Mouse (Mus musculus): ENCODE results near the gene Cemip2. TPM values are rescaled to one million over a fixed set of nuclear protein-coding genes. Genes with fewer than 3 reads are reported as not detected.

The Cemip2 gene
- polyA plus RNA-seq (2014; fragmentation: Nextera tagmentation; extraction: Ambion mirVana): 51.6 and 52.2 TPM in 2 replicates

- Histone ChIP-seq H3K9ac (replicated peaks; ENCODE audit: low read length) (peak within 1 kb of the TSS; percentile 81), H3K4me1 (ENCODE audit: control insufficient read depth, insufficient read depth, low read length) (peaks cover 8% of the 10 kb centered on the region; the same call in 1 of the 2 replicates), H3K36me3 (replicated peaks; ENCODE audit: control insufficient read depth, insufficient read depth, low read depth, low read length) (no peaks in the 10 kb centered on the region), H3K9me3 (replicated peaks; ENCODE audit: control insufficient read depth, low read length) (no peaks in the 10 kb centered on the region), H3K4me2 (ENCODE audit: low read depth, low read length) (peak within 1 kb of the TSS; percentile 72), H3K27me3 (ENCODE audit: control insufficient read depth, insufficient read depth, low read length) (no peaks in the 10 kb centered on the region), H3K4me3 (ENCODE audit: low read depth, low read length) (peak within 1 kb of the TSS; percentile 76), H3K27ac (replicated peaks; ENCODE audit: low read depth, low read length) (peak within 1 kb of the TSS; percentile 88)
- ATAC-seq (replicated peaks; ENCODE audit: insufficient number of reproducible peaks, low FRiP score, low TSS enrichment, low read depth) (peak; percentile 96), DNase-seq (ENCODE audit: low spot score) (peak; percentile 96)
- WGBS: under 1% methylated on average over 60 of the region's 75 CpGs
Observed at GRCm38 (mm10) chr19:21778147-21778917, at the start of gene Cemip2. Gene Cemip2, plus strand, starts transcription at chr19:21778342.

DNA sequence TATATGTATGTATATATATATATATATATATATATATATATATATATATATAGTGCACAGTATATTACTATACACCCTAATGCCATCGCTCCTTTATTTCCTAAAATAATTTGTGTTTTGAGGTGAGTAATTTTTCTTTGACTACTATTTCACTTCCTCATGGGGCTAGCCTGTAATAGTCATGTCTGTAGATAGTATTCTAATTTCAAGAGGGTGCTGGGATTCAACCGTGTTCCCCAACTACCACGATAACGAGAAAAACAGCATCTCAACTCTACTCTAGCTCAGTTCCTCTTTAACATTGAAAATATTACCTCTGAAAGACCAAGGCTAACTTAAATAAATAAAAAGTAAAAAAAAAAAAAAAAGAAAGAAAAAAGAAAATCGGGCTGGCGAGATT, 49.8 kb upstream of the Cemip2 start:
- WGBS: 93% methylated on average over 6 of the region's 6 CpGs
- DNase-seq (ENCODE audit: low spot score): no peak
- Histone ChIP-seq H3K9me3 (replicated peaks; ENCODE audit: control insufficient read depth, low read length) (no peaks in the 10 kb centered on the region), H3K4me2 (ENCODE audit: low read depth, low read length) (no peak overlapping the region), H3K4me3 (ENCODE audit: low read depth, low read length) (no peak overlapping the region), H3K27me3 (ENCODE audit: control insufficient read depth, insufficient read depth, low read length) (no peaks in the 10 kb centered on the region), H3K9ac (replicated peaks; ENCODE audit: low read length) (no peak overlapping the region), H3K36me3 (replicated peaks; ENCODE audit: control insufficient read depth, insufficient read depth, low read depth, low read length) (no peaks in the 10 kb centered on the region), H3K27ac (replicated peaks; ENCODE audit: low read depth, low read length) (no peak overlapping the region), H3K4me1 (ENCODE audit: control insufficient read depth, insufficient read depth, low read length) (no peaks in the 10 kb centered on the region)
- no peak for ATAC-seq (replicated peaks; ENCODE audit: insufficient number of reproducible peaks, low FRiP score, low TSS enrichment, low read depth)

DNA sequence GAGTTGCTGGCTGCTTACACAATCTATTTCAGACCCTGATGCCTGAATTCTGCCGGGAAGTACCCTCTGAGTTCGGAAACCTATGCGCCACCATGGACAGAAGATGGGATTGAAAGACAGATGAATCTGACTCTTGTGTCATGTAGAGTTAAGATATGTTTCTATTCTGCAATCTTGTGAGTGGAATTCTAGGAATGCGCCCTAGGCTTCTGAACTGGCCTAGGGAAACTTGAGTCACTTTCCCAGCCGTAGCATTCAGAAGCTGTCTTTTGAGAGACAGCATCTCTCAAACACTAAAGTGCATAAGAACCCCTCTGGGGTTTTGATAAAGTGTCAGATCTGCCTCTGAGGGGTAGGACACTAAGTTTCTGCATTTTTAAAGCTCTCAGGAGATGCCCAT, 46.3 kb upstream of the Cemip2 start:
- Histone ChIP-seq H3K4me2 (ENCODE audit: low read depth, low read length) (no peak overlapping the region), H3K27me3 (ENCODE audit: control insufficient read depth, insufficient read depth, low read length) (no peaks in the 10 kb centered on the region), H3K9ac (replicated peaks; ENCODE audit: low read length) (no peak overlapping the region), H3K36me3 (replicated peaks; ENCODE audit: control insufficient read depth, insufficient read depth, low read depth, low read length) (no peaks in the 10 kb centered on the region), H3K9me3 (replicated peaks; ENCODE audit: control insufficient read depth, low read length) (no peaks in the 10 kb centered on the region), H3K4me1 (ENCODE audit: control insufficient read depth, insufficient read depth, low read length) (no peaks in the 10 kb centered on the region), H3K27ac (replicated peaks; ENCODE audit: low read depth, low read length) (no peak overlapping the region), H3K4me3 (ENCODE audit: low read depth, low read length) (no peak overlapping the region)
- ATAC-seq (replicated peaks; ENCODE audit: insufficient number of reproducible peaks, low FRiP score, low TSS enrichment, low read depth): no peak
- WGBS: 67% methylated on average over 5 of the region's 5 CpGs
- DNase-seq (ENCODE audit: low spot score): no peak

- Histone ChIP-seq H3K27ac (replicated peaks; ENCODE audit: low read depth, low read length) (no peak overlapping the region), H3K9me3 (replicated peaks; ENCODE audit: control insufficient read depth, low read length) (no peaks in the 10 kb centered on the region), H3K4me3 (ENCODE audit: low read depth, low read length) (no peak overlapping the region), H3K9ac (replicated peaks; ENCODE audit: low read length) (no peak overlapping the region), H3K27me3 (ENCODE audit: control insufficient read depth, insufficient read depth, low read length) (no peaks in the 10 kb centered on the region), H3K4me1 (ENCODE audit: control insufficient read depth, insufficient read depth, low read length) (no peaks in the 10 kb centered on the region), H3K4me2 (ENCODE audit: low read depth, low read length) (no peak overlapping the region), H3K36me3 (replicated peaks; ENCODE audit: control insufficient read depth, insufficient read depth, low read depth, low read length) (no peaks in the 10 kb centered on the region)
- 87% methylated on average over 2 of the region's 2 CpGs for WGBS
- ATAC-seq (replicated peaks; ENCODE audit: insufficient number of reproducible peaks, low FRiP score, low TSS enrichment, low read depth) (no peak), DNase-seq (ENCODE audit: low spot score) (no peak)
Observed at GRCm38 (mm10) chr19:21733176-21733575, 45.0 kb upstream of the Cemip2 start.

- Histone ChIP-seq H3K4me2 (ENCODE audit: low read depth, low read length) (no peak overlapping the region), H3K9me3 (replicated peaks; ENCODE audit: control insufficient read depth, low read length) (no peaks in the 10 kb centered on the region), H3K27ac (replicated peaks; ENCODE audit: low read depth, low read length) (no peak overlapping the region), H3K4me3 (ENCODE audit: low read depth, low read length) (no peak overlapping the region), H3K27me3 (ENCODE audit: control insufficient read depth, insufficient read depth, low read length) (no peaks in the 10 kb centered on the region), H3K4me1 (ENCODE audit: control insufficient read depth, insufficient read depth, low read length) (no peaks in the 10 kb centered on the region), H3K36me3 (replicated peaks; ENCODE audit: control insufficient read depth, insufficient read depth, low read depth, low read length) (no peaks in the 10 kb centered on the region), H3K9ac (replicated peaks; ENCODE audit: low read length) (no peak overlapping the region)
- 36% methylated on average over 5 of the region's 5 CpGs for WGBS
- ATAC-seq (replicated peaks; ENCODE audit: insufficient number of reproducible peaks, low FRiP score, low TSS enrichment, low read depth) (no peak), DNase-seq (ENCODE audit: low spot score) (peak; percentile 68)
Observed at GRCm38 (mm10) chr19:21734112-21734511, 44.0 kb upstream of the Cemip2 start.

GRCm38 (mm10) chr19:21737446-21737845, 40.7 kb upstream of the Cemip2 start:
- Histone ChIP-seq H3K4me1 (ENCODE audit: control insufficient read depth, insufficient read depth, low read length) (no peaks in the 10 kb centered on the region), H3K27ac (replicated peaks; ENCODE audit: low read depth, low read length) (no peak overlapping the region), H3K4me2 (ENCODE audit: low read depth, low read length) (no peak overlapping the region), H3K9ac (replicated peaks; ENCODE audit: low read length) (no peak overlapping the region), H3K9me3 (replicated peaks; ENCODE audit: control insufficient read depth, low read length) (no peaks in the 10 kb centered on the region), H3K4me3 (ENCODE audit: low read depth, low read length) (no peak overlapping the region), H3K27me3 (ENCODE audit: control insufficient read depth, insufficient read depth, low read length) (no peaks in the 10 kb centered on the region), H3K36me3 (replicated peaks; ENCODE audit: control insufficient read depth, insufficient read depth, low read depth, low read length) (no peaks in the 10 kb centered on the region)
- DNase-seq (ENCODE audit: low spot score) (no peak), ATAC-seq (replicated peaks; ENCODE audit: insufficient number of reproducible peaks, low FRiP score, low TSS enrichment, low read depth) (no peak)
- 60% methylated on average over 18 of the region's 18 CpGs for WGBS

DNA sequence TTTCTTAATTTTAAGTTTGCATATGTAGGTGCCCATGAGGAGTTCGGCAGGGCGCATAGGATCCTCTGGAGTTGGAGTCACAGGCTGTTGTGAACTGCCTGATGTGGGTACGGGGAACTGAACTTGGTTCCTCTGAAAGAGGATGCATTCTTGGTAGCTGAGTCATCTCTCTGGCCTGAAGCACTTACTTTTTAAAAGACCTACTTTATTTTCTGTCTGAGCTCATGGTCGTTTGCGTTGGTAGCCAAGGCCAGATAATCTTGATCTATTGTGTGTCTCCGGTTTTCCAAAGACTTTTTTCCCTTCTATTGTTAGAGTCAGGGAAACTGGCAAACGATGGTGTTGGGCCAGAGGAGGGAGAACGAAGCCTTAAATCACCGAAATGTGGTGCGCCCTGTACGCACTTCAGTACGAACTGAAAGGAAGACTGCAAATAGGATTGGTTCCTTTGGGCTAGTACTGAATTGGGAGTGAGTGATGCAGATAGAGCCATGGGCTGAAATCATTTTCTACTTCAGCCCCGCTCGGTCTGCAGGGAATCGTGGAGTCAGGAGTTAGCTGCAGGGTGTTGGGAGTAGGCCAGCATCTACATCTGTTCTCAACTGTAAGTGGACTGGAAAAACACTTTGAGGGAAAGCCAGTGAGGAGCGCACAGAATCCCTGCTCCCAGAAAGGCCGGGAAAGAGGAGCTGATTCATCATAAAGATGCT, 40.1 kb upstream of the Cemip2 start:
- H3K9me3 ChIP-seq (replicated peaks; ENCODE audit: control insufficient read depth, low read length): no peaks in the 10 kb centered on the region
- H3K9ac ChIP-seq (replicated peaks; ENCODE audit: low read length): no peak overlapping the region
- no peak for DNase-seq (ENCODE audit: low spot score)
- H3K4me3 ChIP-seq (ENCODE audit: low read depth, low read length): no peak overlapping the region
- WGBS: 70% methylated on average over 17 of the region's 17 CpGs
- ATAC-seq (replicated peaks; ENCODE audit: insufficient number of reproducible peaks, low FRiP score, low TSS enrichment, low read depth): no peak
- no peaks in the 10 kb centered on the region for H3K4me1 ChIP-seq (ENCODE audit: control insufficient read depth, insufficient read depth, low read length)
- no peak overlapping the region for H3K27ac ChIP-seq (replicated peaks; ENCODE audit: low read depth, low read length)
- H3K36me3 ChIP-seq (replicated peaks; ENCODE audit: control insufficient read depth, insufficient read depth, low read depth, low read length): no peaks in the 10 kb centered on the region
- no peaks in the 10 kb centered on the region for H3K27me3 ChIP-seq (ENCODE audit: control insufficient read depth, insufficient read depth, low read length)
- H3K4me2 ChIP-seq (ENCODE audit: low read depth, low read length): no peak overlapping the region

Measured in embryonic facial prominence, embryonic 11.5 days (tissue).